Mouse (Mus musculus): ENCODE measurements around the gene Gm10282.

GRCm38 (mm10) chr8:72259862-72260261 is 45.2 kb downstream of the Gm10282 start:
- TF ChIP-seq CTCF (IDR thresholded peaks at IDR 0.05; ENCODE audit: borderline replicate concordance, insufficient read depth, low read depth, low read length), result no peak
- no peak for TF ChIP-seq POLR2A (IDR thresholded peaks at IDR 0.05; ENCODE audit: borderline replicate concordance, insufficient read depth, low read length)

Measured in cerebellum, adult 2 months (tissue).